Mouse (Mus musculus): ENCODE data around the gene Gm4301. TPM values are rescaled to one million over a fixed set of nuclear protein-coding genes. Genes with fewer than 3 reads are reported as not detected.
"Not testable (repeated sequence)": the region's sequence is repeated elsewhere in the genome, so short reads cannot be mapped to it uniquely, and the experiment has no call there.

Gm4301 gene
- total RNA-seq (2017): not detected in 2 replicates

GRCm38 (mm10) chr10:100335376-100335775 is at the start of gene Gm4301:
Gm4301 (plus strand) TSS chr10:100335676.
- not testable (repeated sequence) for ATAC-seq (replicated peaks in 1 of 2; ENCODE audit: insufficient read depth in 1 of 2, low FRiP score in 2 of 2, low TSS enrichment in 1 of 2, low read depth in 1 of 2, poor library complexity in 2 of 2, severe bottlenecking in 2 of 2)

- ATAC-seq (replicated peaks in 1 of 2; ENCODE audit: insufficient read depth in 1 of 2, low FRiP score in 2 of 2, low TSS enrichment in 1 of 2, low read depth in 1 of 2, poor library complexity in 2 of 2, severe bottlenecking in 2 of 2): no peak
Measured at GRCm38 (mm10) chr10:100296105-100296504, 39.4 kb upstream of the Gm4301 start.

GRCm38 (mm10) chr10:100300106-100300505 is 35.4 kb upstream of the Gm4301 start:
- not testable (repeated sequence) for ATAC-seq (replicated peaks in 1 of 2; ENCODE audit: insufficient read depth in 1 of 2, low FRiP score in 2 of 2, low TSS enrichment in 1 of 2, low read depth in 1 of 2, poor library complexity in 2 of 2, severe bottlenecking in 2 of 2)

- not testable (repeated sequence) for ATAC-seq (replicated peaks in 1 of 2; ENCODE audit: insufficient read depth in 1 of 2, low FRiP score in 2 of 2, low TSS enrichment in 1 of 2, low read depth in 1 of 2, poor library complexity in 2 of 2, severe bottlenecking in 2 of 2)
Measured at GRCm38 (mm10) chr10:100340536-100340935, 5.1 kb downstream of the Gm4301 start, which contains the start of gene Gm4302. Gm4302 (plus strand) TSS chr10:100340836.

GRCm38 (mm10) chr10:100345672-100346071 is 10.2 kb downstream of the Gm4301 start, which contains the start of gene Gm4303:
Gm4303 (plus strand) TSS chr10:100345972.
- ATAC-seq (replicated peaks in 1 of 2; ENCODE audit: insufficient read depth in 1 of 2, low FRiP score in 2 of 2, low TSS enrichment in 1 of 2, low read depth in 1 of 2, poor library complexity in 2 of 2, severe bottlenecking in 2 of 2): not testable (repeated sequence)

- ATAC-seq (replicated peaks in 1 of 2; ENCODE audit: insufficient read depth in 1 of 2, low FRiP score in 2 of 2, low TSS enrichment in 1 of 2, low read depth in 1 of 2, poor library complexity in 2 of 2, severe bottlenecking in 2 of 2): not testable (repeated sequence)
Measured at GRCm38 (mm10) chr10:100350793-100351192, 15.3 kb downstream of the Gm4301 start, which contains the start of gene Gm4305. Gm4305 (plus strand) TSS chr10:100351093.

- ATAC-seq (replicated peaks in 1 of 2; ENCODE audit: insufficient read depth in 1 of 2, low FRiP score in 2 of 2, low TSS enrichment in 1 of 2, low read depth in 1 of 2, poor library complexity in 2 of 2, severe bottlenecking in 2 of 2): not testable (repeated sequence)
Measured at GRCm38 (mm10) chr10:100356841-100357240, 21.4 kb downstream of the Gm4301 start.

GRCm38 (mm10) chr10:100361038-100361437 is 25.6 kb downstream of the Gm4301 start, which contains the start of gene Gm4307:
Gm4307 (plus strand) TSS chr10:100361338.
- not testable (repeated sequence) for ATAC-seq (replicated peaks in 1 of 2; ENCODE audit: insufficient read depth in 1 of 2, low FRiP score in 2 of 2, low TSS enrichment in 1 of 2, low read depth in 1 of 2, poor library complexity in 2 of 2, severe bottlenecking in 2 of 2)

GRCm38 (mm10) chr10:100382460-100382859 is 47.0 kb downstream of the Gm4301 start, which contains the start of gene Gm4312:
Gm4312 (minus strand) TSS chr10:100382560.
- not testable (repeated sequence) for ATAC-seq (replicated peaks in 1 of 2; ENCODE audit: insufficient read depth in 1 of 2, low FRiP score in 2 of 2, low TSS enrichment in 1 of 2, low read depth in 1 of 2, poor library complexity in 2 of 2, severe bottlenecking in 2 of 2)

Other genes starting within 250 kb of the Gm4301 start
- gene Gm4302, start 5.2 kb downstream of the Gm4301 start, total RNA-seq (2017): not detected in 2 replicates
- not detected in 2 replicates for gene Gm4303, start 10.3 kb downstream of the Gm4301 start, total RNA-seq (2017)
- not detected in 2 replicates for gene Gm4305, start 15.4 kb downstream of the Gm4301 start, total RNA-seq (2017)
- gene Gm4307, start 25.7 kb downstream of the Gm4301 start, total RNA-seq (2017): not detected in 2 replicates
- gene Gm4312, start 46.9 kb downstream of the Gm4301 start, total RNA-seq (2017): not detected in 2 replicates
- gene Tmtc3, start 151.7 kb downstream of the Gm4301 start, total RNA-seq (2017): 6.5 and 8.1 TPM in 2 replicates
- gene Cep290, start 151.9 kb downstream of the Gm4301 start, total RNA-seq (2017): 23.3 and 27.1 TPM in 2 replicates